Mouse (Mus musculus): ENCODE data around the gene Tesc. TPM values are rescaled to one million over a fixed set of nuclear protein-coding genes. Genes with fewer than 3 reads are reported as not detected.

The Tesc gene
- total RNA-seq, 2 experiments from 2014 or later: 88.5 to 90.3 TPM

DNA sequence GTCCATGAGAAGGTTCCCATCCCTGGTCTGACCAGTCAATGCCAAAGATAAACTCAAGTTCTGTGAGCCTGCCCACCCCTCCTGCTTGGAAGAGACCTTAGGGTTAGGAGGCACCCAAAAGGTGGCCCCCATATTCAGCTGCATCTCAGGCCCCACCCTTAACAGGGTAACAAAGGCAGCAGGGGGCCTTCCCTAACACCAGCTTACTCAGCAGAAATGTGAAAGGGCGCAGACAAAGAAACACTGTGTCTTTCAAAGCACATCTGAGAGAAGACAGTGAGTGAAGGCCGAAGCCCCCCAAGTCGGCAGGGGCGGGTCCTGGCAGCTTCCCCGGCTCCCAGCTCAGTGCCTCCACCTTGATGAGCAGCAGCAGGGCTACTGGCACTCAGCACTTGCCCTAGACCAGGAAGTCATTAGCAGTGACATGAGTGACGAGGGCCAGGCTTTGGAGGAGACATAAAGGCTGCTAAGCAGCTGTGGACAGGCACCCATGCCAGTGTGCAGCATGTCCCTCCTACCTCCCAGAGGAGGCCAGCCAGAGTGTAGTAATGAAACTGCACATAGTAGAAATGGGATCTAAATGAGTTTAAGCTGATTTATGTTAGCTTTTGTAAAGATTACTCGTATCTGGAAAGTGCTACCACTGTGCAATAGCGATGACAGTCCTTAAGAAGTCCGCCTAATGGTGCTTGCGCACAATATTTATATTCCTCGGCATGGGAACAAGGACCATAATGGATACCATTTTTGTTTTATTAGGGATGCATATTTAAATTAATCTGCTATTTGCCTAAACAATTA lies 71.7 kb downstream of the Tesc start:
- DNase-seq (ENCODE audit: low spot score in 2 of 2): no peak

DNA sequence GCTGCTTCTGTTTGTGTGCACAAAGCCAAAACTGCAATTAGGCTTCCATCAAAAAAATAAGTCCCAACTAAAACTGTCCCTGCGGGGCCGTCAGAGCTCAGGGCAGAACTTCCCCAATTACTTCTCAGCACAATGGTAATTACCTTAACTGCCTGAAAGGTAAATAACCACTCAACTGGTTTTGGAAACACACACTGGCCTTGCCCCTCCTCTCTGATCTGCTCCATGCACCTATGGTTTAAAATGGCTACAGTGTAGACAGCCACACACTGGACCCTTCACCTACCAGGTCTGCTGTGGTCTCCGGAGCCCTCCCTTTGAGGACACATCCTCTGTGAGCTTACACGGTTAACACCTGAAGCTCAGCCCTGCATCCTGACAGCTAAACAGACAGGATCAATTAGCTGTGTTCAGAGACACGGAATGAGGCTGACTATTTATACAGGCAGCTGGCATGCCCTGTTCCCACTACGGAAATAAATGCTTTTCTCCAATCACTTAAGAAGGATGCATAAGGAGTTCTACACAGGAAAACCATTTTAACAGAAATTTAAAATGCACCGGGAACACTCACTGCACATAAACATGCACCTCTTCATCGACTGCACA lies 72.4 kb downstream of the Tesc start:
- DNase-seq (ENCODE audit: low spot score in 2 of 2): no peak

DNA sequence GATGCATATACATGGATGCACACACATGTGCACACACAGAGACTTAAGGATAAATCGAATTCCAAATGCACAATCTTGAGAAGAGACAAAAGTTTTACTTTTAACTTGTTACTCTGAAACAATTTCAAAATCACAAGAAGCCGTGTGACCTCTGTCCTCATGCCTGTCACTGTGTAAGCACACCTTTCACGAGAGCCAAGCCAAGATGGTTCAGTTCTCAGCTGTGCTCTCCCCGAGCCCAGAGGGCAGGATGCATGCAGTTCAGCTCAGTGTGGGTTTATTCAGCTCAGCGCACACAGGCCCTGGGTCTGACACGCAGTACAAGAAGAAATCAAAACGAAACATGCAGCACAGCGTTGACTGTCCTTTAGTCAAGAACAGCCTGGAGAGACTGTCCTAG lies 78.0 kb downstream of the Tesc start:
- DNase-seq (ENCODE audit: low spot score in 2 of 2): no peak

DNA sequence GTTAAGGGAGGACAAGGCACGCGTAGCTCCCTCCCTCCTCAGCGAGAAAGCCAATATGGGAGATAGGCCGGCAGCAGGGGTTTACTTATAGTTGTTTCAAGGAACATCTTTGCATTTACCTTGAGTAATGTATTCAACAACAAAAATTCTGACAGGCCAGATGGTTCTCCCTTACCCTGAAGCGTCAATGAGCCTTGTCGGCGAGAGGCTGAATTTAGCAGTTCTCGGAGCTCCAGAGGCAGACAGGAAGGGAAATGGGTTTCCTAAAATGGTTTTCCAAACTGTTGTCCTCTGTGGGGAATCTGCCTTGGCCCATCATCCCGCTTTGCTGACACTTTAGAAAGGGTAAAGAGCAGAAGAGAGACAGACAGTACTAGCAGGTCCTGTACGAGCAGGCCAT lies 79.1 kb downstream of the Tesc start:
- peak in 1 of 2 experiments; percentile 41 for DNase-seq (ENCODE audit: low spot score in 2 of 2)

DNA sequence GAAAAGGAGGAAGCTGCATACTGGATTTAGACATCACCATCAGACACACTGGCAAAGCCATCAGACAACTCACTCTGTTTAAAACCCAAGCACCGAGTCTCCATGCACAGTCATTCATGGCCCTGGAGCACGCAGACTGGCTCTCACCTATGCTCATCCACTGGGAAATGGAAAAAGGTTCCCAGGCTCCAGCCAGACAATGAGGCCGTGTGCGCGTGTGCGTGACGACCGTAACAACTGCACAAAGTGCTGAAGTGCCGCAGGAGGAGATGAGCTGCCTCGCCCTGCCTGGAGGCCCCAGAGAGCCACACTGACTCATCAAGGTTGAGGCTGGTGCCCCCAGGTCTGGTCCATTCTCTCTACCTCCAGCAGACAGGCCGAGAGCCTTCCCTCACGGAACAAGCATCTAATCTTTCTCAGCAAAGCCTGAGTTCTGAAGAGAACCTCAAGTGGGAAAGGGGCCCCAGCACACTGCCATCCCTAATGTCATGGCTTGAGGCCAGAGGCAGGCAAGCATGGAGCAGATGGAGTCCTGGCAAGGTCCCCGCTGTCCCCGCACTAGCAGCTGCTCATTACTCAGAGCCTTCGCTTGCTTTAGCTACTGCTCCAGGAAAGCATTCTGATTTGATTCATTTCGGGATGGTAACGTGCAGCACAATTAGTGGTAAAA lies 80.7 kb downstream of the Tesc start:
- peak; percentile 59 to 62 for DNase-seq (ENCODE audit: low spot score in 2 of 2)

DNA sequence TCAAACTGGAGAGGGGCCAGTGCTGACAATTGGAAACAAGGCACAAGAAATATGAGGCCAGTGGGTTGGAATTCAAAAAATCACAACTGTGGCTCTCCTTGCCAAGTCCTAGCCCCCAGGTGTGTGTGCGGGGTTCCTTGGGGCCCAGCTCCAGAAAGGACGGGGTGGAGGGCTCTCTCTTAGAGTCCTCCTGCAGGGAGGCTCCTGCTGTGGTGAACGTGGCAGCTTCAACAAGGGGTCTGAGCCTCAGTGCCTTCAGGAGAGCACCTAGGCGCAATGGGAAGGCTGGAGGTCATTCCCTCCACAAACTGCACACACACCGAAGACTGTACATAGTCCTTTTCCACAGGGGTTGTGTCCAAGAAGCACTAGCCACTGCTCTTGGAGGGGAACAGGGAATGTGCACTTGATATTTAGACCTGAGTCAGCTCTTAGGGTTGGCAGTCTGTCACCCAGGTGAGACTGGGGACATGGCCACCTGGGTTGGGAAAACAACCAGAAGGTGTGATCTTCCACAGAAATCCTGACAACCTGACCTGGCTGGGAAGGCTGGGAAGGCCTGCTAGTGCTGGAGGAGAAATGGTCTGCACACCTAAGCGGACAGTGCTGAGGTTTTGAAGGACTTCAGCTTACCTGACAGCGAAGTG lies 81.4 kb downstream of the Tesc start:
- DNase-seq (ENCODE audit: low spot score in 2 of 2): no peak

Other genes starting within 250 kb of the Tesc start
- gene Nos1, start 246.7 kb upstream of the Tesc start, total RNA-seq (2021): 10 to 100 TPM; 32.2 to 35.5 TPM
- gene Fbxo21, start 51.0 kb upstream of the Tesc start, total RNA-seq (2021): 100 to 1,000 TPM; 127 to 128 TPM
- gene Fbxw8, start 127.7 kb downstream of the Tesc start, total RNA-seq (2021): 10 to 100 TPM; 31.9 to 32.0 TPM
- gene Hrk, start 136.9 kb downstream of the Tesc start, total RNA-seq (2021): 10 to 100 TPM; 27.4 to 27.9 TPM
- 10 to 100 TPM; 71.8 to 72.7 TPM for gene Rnft2, start 217.4 kb downstream of the Tesc start, total RNA-seq (2021)
- gene 2410131K14Rik, start 217.5 kb downstream of the Tesc start, total RNA-seq (2021): 10 to 100 TPM; 13.7 to 14.0 TPM